Mouse (Mus musculus) stomach, embryonic 16.5 days (tissue): ENCODE results near the gene Plekhg1. TPM values are rescaled to one million over a fixed set of nuclear protein-coding genes. Genes with fewer than 3 reads are reported as not detected.

Source experiments
- ATAC-seq: fragments of 200-750 bp; cut with Nextera tagmentation; 2 replicates; pipeline ENCODE4 v1.8.0; 2017; ENCODE audit warnings: moderate number of reproducible peaks, moderate TSS enrichment; ENCODE audit not compliant: insufficient read depth, low FRiP score
- H3K27ac ChIP-seq: fragments of 300-500 bp; sonication (generic); 2 replicates; pipeline ENCODE4 v1.5.1; 2014; ENCODE audit warnings: low read length
- H3K27me3 ChIP-seq: fragments of 300-500 bp; sonication (generic); 2 replicates; pipeline ENCODE4 v1.6.1; 2014; ENCODE audit warnings: low read length, control low read depth, mixed read lengths; ENCODE audit not compliant: control insufficient read depth, insufficient read depth
- H3K36me3 ChIP-seq: fragments of 300-500 bp; sonication (generic); 2 replicates; pipeline ENCODE4 v1.6.1; 2014; ENCODE audit warnings: low read length; ENCODE audit not compliant: control insufficient read depth, insufficient read depth
- H3K4me1 ChIP-seq: fragments of 300-500 bp; sonication (generic); 2 replicates; pipeline ENCODE4 v1.6.1; 2014; ENCODE audit warnings: low read length, control low read depth, mixed read lengths; ENCODE audit not compliant: control insufficient read depth, insufficient read depth
- H3K4me2 ChIP-seq: fragments of 300-500 bp; sonication (generic); 2 replicates; pipeline ENCODE4 v1.6.1; 2014; ENCODE audit warnings: low read depth, low read length, mixed read lengths
- H3K4me3 ChIP-seq: fragments of 300-500 bp; sonication (generic); replicated peaks from 2 replicates; pipeline ENCODE4 v1.5.1; 2014; ENCODE audit warnings: mild to moderate bottlenecking, low read length
- H3K9ac ChIP-seq: fragments of 300-500 bp; sonication (generic); 2 replicates; pipeline ENCODE4 v1.6.1; 2014; ENCODE audit warnings: low read length
- H3K9me3 ChIP-seq: fragments of 300-500 bp; sonication (generic); replicated peaks from 2 replicates; pipeline ENCODE4 v1.6.1; 2016; ENCODE audit warnings: low read length, control low read depth; ENCODE audit not compliant: control insufficient read depth
- WGBS: fragments of 180-500 bp; shearing (Covaris S2); extraction: QIAGEN DNeasy Blood & Tissue Kit; methylation state at CpG from one replicate; pipeline ENCODE4 v1.1.7; 2014; 5-methylcytosine and 5-hydroxymethylcytosine counted together
- polyA plus RNA-seq: library from polyadenylated mRNA; unstranded; fragments of >200 nt; fragmentation: Nextera tagmentation; extraction: Ambion mirVana; gene quantifications from 2 replicates; pipeline ENCODE4 v1.2.1, GENCODE M21; 2015

Plekhg1 gene
- polyA plus RNA-seq, 1 experiment from 2014 or later: 14.0 TPM

DNA sequence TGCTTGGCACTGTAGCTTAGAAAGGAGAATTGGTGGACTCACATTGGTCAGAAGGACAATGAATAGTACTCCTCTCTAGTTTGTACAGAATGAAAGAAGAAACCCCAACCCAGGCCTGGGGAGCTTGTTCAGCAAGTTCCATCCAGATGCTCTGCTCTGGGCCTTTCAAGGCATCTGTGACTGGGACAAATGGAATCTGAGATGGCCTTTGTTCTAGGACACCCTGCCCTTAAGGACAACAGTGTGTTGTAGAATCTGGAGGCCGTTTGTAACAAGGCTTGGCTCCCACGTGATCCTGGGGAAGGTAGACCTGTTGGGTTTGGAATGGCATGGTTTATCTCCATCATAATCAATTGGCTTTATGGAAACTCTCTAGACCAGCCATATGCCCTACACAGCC, 141.0 kb downstream of the Plekhg1 start:
- Histone ChIP-seq H3K27me3 (no peaks in the 10 kb centered on the region), H3K36me3 (no peaks in the 10 kb centered on the region)

DNA sequence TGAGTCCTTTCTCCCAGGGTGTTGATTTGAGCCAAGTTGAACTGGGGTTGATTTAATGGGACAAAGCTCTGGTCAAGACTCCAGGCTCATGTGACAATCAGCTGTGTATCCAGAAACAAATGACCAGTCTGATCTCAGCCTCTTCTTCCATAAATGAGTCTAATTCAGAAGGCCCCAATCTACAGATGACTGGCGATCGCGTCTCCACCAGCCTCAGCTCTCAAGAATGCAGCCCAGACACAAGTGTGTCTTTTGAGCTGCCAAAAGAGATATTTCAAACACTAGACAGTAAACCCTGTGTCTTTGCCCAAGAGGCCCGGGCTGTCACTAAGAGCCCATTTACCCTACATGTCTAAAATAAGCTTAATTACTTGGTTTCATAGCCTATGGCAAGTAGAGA, 148.3 kb downstream of the Plekhg1 start:
- no peak for ATAC-seq
- Histone ChIP-seq H3K4me3 (no peak overlapping the region), H3K27ac (no peak overlapping the region), H3K27me3 (no peaks in the 10 kb centered on the region), H3K9ac (no peak overlapping the region), H3K36me3 (no peaks in the 10 kb centered on the region), H3K4me1 (no peaks in the 10 kb centered on the region), H3K9me3 (no peaks in the 10 kb centered on the region), H3K4me2 (no peak overlapping the region)
- WGBS: 84% methylated on average over 4 of the region's 4 CpGs

More for the DNA sequence above, 141.0 kb downstream of the Plekhg1 start:
- Histone ChIP-seq H3K27ac (no peak overlapping the region), H3K4me3 (no peak overlapping the region), H3K9me3 (no peaks in the 10 kb centered on the region), H3K9ac (no peak overlapping the region), H3K4me1 (no peaks in the 10 kb centered on the region), H3K4me2 (no peak overlapping the region)
- WGBS: 60% methylated on average over 2 of the region's 2 CpGs
- no peak for ATAC-seq

DNA sequence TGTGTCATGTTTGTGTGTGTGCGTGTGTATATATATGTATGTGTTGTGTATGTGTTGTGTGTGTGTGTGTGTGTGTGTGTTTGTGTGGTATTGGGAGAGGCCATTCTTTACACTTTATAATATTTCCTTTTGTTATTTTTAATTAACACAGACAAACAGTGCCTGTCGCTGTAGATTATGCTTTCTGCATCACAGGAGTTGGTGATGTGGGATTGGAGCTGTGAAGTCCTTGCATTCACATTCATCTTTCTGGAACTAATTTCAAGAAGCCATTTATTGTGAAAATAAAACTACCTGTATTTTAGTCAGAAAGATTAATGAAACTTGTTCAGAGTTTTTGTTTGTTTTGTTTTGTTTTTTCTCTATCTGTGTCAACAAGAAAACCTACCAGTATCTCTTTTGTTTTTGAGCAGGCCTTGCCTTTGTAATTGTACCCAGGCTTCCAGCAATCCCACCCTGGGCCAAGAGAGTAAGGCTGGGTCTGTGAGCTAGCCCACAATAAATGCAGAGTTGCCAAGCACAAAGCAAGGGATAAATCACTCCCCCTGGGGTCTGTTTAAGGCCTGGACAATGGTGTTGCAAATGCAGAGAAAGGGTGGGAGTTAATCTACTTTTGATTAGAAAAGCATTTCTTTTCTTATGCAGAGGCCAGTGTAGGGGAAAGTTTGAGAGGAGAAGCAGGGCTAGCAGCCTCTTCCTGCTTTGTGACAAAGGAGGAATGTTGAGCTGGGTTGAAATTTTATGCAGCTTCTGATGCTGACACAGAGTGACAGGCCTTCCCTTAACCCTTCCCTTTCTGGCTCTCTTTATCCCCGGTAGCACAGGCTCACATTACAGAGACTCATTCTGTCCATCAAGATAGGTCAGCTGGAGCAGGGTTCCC, 151.5 kb downstream of the Plekhg1 start:
- Histone ChIP-seq H3K4me2 (no peak overlapping the region), H3K9ac (no peak overlapping the region), H3K36me3 (no peaks in the 10 kb centered on the region), H3K4me3 (no peak overlapping the region), H3K27me3 (no peaks in the 10 kb centered on the region), H3K9me3 (no peaks in the 10 kb centered on the region), H3K27ac (peak overlapping the region; percentile 26), H3K4me1 (peaks cover 11% of the 10 kb centered on the region)
- ATAC-seq: no peak
- 49% methylated on average over 3 of the region's 3 CpGs for whole genome bisulfite sequencing

DNA sequence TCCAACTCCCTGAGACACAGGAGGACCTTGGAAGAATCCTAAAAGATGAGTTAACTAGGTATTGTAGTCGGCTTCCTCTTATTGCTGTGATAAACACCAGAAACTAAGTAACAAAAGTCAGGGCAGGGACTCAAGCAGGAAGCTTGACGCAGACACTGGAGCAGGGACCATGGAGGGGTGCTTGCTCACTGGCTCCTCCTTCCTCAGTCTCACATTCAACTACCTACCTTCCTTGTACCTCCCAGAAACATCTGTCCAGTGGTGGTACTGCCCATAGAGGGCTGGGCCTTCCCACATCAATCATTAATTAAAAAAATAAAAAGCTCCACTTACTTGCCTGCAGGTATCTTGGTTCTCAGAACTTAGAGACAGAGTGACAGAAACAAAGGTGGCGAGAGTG, 152.2 kb downstream of the Plekhg1 start:
- ATAC-seq: no peak

DNA sequence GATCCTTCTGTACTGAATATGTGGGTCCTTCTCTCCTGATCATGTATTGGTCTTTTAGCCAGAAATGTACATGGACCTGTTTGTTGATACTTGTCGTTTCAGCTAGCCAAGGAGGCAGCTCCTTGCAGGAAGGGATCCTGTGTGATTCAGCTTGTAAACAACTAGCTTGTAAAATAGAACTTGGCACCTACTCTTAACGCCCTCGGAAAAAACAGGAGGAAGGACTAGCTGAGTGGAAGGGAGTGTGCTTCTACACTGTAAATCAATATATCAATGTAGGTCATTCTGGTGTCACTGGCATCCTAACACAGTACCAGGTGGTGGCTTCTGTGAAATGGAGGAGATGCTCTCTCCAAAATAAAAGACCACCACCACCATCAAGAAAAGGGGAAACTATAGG, 157.9 kb downstream of the Plekhg1 start:
- no peak overlapping the region for H3K4me2 ChIP-seq
- H3K4me1 ChIP-seq: peaks cover 13% of the 10 kb centered on the region
- no peak overlapping the region for H3K4me3 ChIP-seq
- H3K9ac ChIP-seq: no peak overlapping the region
- no peak for ATAC-seq
- WGBS: 44% methylated on average over 3 of the region's 3 CpGs
- H3K27ac ChIP-seq: no peak overlapping the region
- H3K9me3 ChIP-seq: no peaks in the 10 kb centered on the region
- no peaks in the 10 kb centered on the region for H3K27me3 ChIP-seq
- H3K36me3 ChIP-seq: no peaks in the 10 kb centered on the region

More for the DNA sequence above, 152.2 kb downstream of the Plekhg1 start:
- no peak overlapping the region for H3K4me2 ChIP-seq
- H3K4me1 ChIP-seq: peaks cover 13% of the 10 kb centered on the region
- no peaks in the 10 kb centered on the region for H3K9me3 ChIP-seq
- H3K27me3 ChIP-seq: no peaks in the 10 kb centered on the region
- H3K4me3 ChIP-seq: no peak overlapping the region
- H3K27ac ChIP-seq: peak overlapping the region; percentile 26
- 57% methylated on average over 3 of the region's 3 CpGs for WGBS
- H3K36me3 ChIP-seq: no peaks in the 10 kb centered on the region
- H3K9ac ChIP-seq: no peak overlapping the region

DNA sequence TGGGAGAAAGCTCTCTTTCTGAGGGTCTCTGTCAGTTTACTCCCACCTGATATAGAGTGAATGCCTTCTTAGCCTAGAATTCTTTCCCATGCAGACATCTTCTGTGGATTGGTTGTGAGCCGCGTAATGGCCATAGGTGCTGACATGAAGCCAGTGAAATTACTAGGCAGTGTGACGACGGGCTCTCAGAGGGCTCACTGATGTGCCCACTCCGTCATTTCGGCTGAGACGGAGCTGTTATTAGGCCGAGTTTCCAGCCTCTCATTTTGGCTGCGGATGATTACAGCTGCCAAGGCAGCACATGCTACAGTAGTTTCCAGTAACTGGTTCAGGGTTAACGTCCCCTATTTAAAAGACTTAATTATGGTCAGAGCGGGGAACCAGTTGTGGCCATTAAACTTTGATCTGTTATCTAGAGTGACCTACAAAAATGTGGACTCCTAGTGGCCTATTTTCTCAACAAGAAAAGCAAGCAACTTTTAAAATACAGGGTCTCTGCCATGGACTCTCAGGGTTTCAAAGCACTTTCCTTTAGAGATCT, 160.3 kb downstream of the Plekhg1 start:
- H3K27me3 ChIP-seq: no peaks in the 10 kb centered on the region
- H3K4me3 ChIP-seq: no peak overlapping the region
- WGBS: 82% methylated on average over 11 of the region's 11 CpGs
- no peaks in the 10 kb centered on the region; the same call in 1 of the 2 replicates for H3K36me3 ChIP-seq
- no peak for ATAC-seq
- H3K9ac ChIP-seq: no peak overlapping the region
- H3K27ac ChIP-seq: no peak overlapping the region
- 0 out of 2 replicates have a peak, but pooled peaks cover 2% of the 10 kb centered on the region for H3K4me1 ChIP-seq
- H3K9me3 ChIP-seq: no peaks in the 10 kb centered on the region
- H3K4me2 ChIP-seq: no peak overlapping the region

DNA sequence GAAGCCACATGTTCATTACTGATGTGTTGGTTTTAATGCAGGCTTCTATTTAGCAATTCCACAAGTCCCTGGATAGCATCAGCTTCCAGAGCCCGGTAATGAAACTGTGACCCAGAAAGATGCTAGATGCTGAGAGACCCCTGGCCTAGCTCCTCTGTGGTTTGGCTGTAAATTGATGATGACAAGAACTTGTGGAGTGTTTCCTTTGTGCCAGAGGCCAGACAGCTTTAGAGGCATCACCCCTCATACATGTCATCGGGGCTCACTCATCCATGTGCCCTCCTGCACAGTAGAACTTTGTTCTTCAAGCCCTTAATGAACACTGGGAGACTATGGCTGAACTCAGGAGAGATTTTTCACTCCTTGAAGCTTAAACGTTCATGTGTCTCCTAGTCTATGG, 165.6 kb downstream of the Plekhg1 start:
- Histone ChIP-seq H3K9ac (no peak overlapping the region), H3K4me2 (no peak overlapping the region), H3K36me3 (no peaks in the 10 kb centered on the region; the same call in 1 of the 2 replicates), H3K4me1 (no peaks in the 10 kb centered on the region), H3K27me3 (no peaks in the 10 kb centered on the region), H3K4me3 (no peak overlapping the region), H3K27ac (no peak overlapping the region), H3K9me3 (no peaks in the 10 kb centered on the region)
- ATAC-seq: no peak
- 87% methylated on average over 3 of the region's 3 CpGs for WGBS

DNA sequence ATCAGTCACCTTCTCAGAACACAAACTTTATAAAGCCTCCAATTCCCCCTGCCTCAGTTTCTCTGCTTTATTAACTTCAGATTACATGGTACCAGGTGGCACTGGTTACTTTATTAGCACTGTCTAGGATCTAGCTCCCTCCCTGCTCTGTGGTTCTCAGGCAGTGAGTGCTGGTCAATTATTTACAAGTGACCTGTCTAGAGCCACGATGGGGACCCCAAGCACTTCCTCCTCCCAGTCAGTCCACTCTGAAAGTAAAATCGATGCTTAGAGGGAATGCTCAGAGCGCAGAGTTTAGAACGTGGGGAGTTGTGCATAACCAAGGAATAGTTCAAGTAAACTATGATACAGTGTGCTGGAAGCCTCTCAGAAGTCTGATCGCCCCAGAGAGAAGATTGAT, 173.9 kb downstream of the Plekhg1 start:
- Histone ChIP-seq H3K36me3 (no peaks in the 10 kb centered on the region), H3K9ac (no peak overlapping the region), H3K9me3 (no peaks in the 10 kb centered on the region), H3K4me1 (no peaks in the 10 kb centered on the region), H3K4me3 (no peak overlapping the region), H3K27ac (no peak overlapping the region), H3K4me2 (no peak overlapping the region), H3K27me3 (no peaks in the 10 kb centered on the region)
- 55% methylated on average over 5 of the region's 5 CpGs for WGBS
- ATAC-seq: no peak

DNA sequence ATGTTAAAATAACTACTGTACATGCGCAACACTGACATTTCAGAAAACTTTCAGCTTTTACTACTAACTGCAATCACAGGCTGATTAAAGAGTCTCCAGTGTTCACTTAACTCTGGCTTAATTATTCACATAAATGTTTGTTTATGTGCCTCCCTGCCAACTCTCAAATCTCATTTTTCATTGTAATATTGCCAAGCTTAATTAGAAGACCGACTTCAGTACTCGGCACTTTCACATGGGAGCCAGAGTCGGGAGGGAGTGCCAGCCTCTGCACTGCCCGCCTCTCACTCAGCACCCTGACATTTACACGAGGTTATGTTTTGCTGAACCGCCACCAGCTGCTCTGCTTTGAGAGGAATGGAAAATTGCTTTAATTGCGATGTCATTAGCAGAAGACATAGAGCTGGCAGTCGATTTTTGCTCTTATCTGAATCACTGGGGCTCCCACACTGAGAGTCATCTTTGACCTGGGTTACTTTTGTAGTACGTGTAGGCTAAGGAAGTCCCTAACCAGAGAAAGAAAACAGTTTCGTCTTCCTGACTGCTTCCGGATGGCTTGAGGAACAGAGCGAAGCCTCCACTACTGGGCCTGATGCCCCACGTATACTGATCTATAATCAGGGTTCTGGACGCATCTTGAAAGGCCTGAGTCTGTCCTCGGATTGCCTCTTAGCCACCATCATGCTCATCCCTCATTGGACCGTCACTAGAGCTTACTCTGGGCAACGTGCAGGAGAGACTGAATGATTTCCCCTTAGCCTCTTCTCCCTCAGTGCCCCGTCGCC, 180.4 kb downstream of the Plekhg1 start:
- Histone ChIP-seq H3K36me3 (no peaks in the 10 kb centered on the region; the same call in 1 of the 2 replicates), H3K9ac (no peak overlapping the region), H3K4me3 (no peak overlapping the region), H3K9me3 (no peaks in the 10 kb centered on the region), H3K27ac (no peak overlapping the region), H3K4me1 (no peaks in the 10 kb centered on the region), H3K4me2 (no peak overlapping the region), H3K27me3 (no peaks in the 10 kb centered on the region)
- no peak for ATAC-seq
- 74% methylated on average over 20 of the region's 20 CpGs for WGBS
